Mouse (Mus musculus): ENCODE data around the gene Tmem240.
"Not testable (repeated sequence)": the region's sequence is repeated elsewhere in the genome, so short reads cannot be mapped to it uniquely, and the experiment has no call there.

Tmem240 gene

GRCm38 (mm10) chr4:155734350-155734941 is at the start of gene Tmem240:
Gene Tmem240 (plus strand): TSS chr4:155734800.
- peak; percentile 93 for DNase-seq

DNA sequence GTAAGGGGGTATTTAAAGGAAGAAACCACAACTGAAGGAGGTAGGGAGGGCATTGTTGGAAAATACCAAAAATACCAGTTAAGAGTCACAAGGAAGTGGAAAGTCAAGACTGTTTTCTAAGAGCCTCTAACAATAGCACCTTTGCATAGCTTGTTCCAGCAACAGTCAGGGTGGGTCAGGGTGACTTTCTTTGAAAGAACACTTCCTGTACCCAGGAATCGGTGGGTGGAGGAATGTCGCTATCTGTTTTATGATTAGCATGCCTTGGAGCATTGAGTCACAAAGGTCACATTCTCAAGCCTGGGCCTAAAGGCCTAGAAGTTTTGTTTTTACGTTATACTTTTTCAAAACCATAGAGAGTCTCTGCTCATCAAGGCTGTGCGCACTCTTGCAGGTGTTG is 46.8 kb upstream of the Tmem240 start:
- not testable (repeated sequence) for DNase-seq

DNA sequence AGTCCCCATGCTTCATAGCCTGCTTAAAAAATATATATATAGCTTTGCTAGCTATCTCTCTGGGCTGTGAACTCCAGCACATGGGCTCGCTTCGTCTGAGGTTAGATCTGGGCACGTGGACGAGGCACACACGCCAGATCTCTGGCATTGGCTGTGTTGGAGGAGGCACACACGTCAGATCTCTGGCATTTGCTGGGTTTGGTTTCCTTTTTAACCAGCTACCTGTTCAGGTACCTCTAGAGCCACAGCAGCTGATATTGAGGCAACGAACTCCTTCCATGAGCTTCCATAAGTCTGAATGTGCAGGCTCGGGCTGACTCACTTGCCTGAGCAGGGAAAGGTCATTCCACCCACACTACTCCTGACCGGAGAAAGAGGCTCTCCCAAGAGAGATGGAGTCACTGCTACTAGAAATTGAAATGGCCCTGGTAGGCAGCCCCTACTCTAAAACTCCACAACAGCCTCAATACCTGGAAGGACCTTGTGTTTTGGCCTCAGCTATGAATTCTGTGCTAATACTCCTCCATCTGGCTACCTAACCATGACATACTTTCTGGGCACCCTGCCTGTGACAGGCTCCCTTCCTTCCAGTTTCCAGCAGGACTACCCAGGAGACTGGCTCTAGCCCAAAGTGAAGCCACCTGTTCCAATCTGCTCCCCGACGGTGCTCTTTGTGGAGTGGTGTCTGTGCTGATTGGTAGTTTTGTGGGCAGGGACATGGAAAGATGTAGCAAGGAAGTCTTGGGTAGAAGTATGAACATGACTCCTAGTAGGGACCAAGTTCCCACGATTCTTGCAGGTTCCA is 43.8 kb upstream of the Tmem240 start:
- DNase-seq: peak; percentile 97

GRCm38 (mm10) chr4:155692421-155692820 is 42.2 kb upstream of the Tmem240 start:
- DNase-seq: no peak

DNA sequence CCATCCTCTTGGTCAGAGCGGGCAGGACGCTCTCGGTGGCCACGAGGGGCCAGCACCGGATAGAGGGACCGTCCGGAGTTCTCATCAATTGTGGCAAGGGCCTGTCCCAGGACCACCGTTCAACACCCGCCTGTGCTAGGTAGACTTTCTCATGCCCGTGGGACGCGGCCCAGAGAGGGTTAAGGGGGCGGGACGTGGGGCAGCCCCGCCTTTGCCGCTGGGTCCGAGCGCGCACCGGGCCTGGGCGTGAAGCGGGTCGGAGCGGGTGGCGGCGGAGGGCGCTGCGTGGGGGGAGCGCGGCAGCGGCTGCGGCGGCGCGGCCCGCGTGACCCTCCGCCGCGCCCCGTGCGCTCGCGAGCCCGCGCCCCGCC is 40.5 kb upstream of the Tmem240 start, which contains the start of gene Fndc10:
Fndc10 (plus strand) TSS at position 232 of the 371 bp plus-strand sequence.
- peak; percentile 87 for DNase-seq

DNA sequence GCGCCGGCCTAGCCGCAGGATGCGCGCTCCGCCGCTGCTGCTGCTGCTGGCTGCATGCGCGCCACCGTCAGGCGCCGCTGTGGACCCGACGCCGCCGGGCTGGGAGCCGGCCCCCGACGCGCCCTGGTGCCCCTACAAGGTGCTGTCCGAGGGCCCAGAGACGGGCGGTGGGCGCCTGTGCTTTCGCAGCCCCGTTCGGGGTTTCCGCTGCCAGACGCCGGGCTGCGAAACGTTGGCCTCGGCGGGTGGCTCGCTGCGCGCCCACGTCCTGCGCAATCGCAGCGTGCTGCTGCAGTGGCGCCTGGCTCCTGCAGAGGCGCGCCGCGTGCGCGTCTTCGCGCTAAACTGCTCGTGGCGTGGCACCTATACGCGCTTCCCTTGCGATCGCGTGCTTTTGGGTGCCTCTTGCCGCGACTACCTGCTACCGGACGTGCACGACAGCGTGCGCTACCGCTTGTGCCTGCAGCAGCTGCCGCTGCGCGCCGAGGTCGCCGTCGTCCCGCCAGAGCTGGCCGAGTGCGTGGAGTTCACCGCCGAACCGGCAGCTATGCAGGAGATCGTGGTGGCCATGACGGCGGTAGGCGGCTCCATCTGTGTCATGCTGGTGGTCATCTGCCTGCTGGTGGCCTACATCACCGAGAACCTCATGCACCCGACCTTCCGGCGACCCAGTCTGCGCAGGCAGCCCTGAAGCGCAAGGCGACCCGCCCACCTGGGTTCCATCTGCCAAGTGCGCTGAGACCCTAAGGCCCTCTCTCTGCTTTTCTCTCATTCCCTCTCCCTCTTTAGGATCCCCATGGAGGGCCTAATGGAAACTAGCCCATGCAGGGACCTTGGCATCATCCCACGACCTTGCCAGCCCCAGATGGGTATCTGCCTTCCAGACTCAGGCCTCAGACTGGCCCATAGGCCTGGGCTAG is 39.9 kb upstream of the Tmem240 start:
- DNase-seq: peak; percentile 74

GRCm38 (mm10) chr4:155695531-155696062 is 39.0 kb upstream of the Tmem240 start:
- DNase-seq: no peak

GRCm38 (mm10) chr4:155696261-155697255 is 38.0 kb upstream of the Tmem240 start:
- DNase-seq: peak; percentile 44

DNA sequence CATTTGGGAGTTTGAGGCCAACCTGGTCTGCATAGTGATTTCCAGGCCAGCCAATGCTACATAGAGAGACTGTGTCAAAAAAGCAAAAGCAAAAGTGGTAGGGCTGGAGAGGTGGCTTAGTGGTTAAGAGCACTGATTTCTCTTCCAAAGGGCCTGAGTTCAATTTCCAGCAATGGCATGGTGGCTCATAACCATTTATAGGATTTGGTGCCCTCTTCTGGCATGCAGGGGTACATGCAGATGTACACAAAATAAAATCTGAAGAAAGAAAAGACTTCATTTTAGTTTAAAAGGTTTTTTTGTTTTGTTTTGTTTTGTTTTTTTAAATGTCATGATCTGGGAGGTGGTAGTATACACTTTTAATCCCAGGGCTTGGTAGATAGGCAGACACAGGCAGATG is 34.2 kb upstream of the Tmem240 start:
- no peak for DNase-seq

DNA sequence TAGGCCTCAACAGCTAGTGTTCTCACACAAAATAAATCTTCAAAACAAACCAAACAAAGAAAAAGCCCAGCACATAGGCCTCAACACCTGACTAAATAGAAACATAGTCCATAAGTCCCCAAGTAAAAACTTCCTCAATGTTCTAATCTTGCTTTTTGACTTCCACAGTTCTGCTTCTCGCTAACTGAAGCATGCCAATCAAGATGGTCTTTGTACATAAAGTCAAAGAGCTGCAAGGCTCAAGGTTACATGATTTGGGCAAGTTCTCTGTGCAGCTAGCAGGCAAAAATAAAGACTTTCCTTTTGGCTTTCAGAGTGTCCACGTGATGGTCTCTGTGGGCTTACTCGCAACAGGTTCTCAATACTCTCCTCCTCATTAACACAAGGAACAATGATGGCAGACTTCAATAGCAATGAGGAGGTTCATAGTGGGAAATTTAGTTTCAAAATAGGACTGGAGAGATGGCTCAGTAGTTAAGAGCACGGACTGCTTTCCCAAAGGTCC is 31.1 kb upstream of the Tmem240 start:
- DNase-seq: no peak

DNA sequence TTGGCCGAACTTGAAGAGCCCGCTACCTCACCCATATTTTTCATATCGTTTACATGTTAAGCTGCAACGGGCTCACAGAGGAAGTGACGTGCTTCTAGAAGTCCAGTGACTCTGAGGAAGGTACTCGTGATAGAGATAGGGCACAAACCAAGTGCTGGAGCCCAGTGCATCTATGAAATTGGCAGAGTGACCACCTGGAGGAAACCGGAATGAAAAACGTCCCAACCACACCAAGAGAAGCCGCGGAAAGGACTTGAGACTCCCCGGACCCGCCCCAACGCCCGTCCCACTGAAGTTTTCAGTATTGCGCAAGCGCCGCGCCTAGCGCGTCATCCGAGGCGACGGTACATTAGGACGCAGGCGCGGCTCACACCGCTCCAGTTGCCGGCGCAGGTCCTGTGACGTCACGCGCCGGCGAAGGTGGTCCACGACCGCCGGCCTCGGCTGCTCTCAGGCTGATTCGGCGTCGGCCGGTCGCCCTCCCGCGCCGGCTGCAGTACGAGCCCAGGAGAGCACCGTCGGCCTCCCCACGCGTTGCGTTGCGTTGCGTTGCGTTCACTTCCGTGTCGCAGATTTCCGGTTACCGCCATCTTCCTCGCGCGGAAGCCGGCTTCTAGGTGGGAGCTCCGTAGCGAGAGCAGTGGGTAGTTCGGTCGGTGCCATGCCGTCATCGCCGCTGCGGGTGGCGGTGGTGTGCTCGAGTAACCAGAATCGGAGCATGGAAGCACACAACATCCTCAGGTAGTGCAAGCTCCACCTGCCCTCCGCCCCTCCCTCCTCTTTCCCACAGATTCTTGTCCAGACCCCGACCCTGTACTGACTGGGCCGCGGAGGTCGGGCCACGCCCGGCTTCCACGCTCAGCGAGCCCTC is 29.6 kb upstream of the Tmem240 start, which contains the start of gene Ssu72:
Ssu72 (plus strand) TSS at position 80 of the 871 bp plus-strand sequence.
- peak; percentile 92 for DNase-seq

DNA sequence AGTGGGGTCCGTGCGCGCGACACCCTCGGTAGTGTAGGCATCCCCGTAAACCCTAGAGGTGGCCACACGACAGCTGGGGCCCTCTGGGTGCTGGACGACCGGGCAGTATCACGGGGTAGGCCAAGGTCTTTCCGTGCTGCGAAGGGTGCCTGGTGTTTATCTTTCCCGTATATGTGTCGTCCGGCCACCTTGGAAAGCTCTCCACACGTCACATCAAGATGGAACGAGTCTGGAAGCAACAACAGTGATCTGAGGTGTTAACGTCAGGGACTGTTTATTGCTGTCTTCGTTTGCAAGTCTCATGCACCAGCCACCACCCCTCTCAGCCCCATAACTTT is 29.0 kb upstream of the Tmem240 start:
- DNase-seq: no peak

- DNase-seq: no peak
These were observed 26.0 kb upstream of the Tmem240 start for GRCm38 (mm10) chr4:155708582-155708981.

- DNase-seq: no peak
These were observed 25.6 kb upstream of the Tmem240 start for GRCm38 (mm10) chr4:155708988-155709387.

DNA sequence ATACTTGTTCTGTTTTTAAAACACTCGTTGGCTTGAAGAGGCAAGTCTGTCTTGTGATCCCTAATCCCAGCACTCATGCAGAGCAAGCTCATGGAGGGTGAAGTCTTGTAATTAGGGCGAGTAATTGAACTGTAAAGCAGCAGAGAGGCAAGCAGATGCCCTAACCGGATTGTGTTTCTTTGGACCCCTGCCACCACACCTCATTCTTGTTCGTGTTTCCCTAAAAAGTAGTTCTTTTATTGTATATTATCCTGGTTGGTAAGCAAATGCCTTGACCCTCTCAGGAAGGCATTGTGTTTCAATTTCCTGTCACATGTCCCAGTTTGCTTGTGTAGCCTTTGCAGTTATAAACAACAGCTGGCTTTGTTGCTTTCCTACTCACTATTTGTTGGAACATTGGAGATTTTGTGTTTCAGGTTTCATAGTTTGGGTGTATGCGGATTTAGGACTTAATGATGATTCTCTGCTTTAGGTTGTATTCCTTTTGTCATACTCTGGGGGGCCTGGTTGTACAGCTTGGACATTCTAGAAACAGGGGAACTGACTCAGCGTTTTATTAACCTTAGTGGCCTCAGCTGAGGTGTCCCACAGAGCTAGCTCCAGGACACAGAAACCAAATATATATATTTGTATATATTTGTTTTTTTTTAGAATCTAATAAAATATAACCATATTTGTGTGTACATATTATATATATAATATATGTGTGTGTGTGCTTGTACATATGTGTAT is 23.9 kb upstream of the Tmem240 start:
- DNase-seq: peak; percentile 62

GRCm38 (mm10) chr4:155721668-155722083 is 12.9 kb upstream of the Tmem240 start:
- no peak for DNase-seq

DNA sequence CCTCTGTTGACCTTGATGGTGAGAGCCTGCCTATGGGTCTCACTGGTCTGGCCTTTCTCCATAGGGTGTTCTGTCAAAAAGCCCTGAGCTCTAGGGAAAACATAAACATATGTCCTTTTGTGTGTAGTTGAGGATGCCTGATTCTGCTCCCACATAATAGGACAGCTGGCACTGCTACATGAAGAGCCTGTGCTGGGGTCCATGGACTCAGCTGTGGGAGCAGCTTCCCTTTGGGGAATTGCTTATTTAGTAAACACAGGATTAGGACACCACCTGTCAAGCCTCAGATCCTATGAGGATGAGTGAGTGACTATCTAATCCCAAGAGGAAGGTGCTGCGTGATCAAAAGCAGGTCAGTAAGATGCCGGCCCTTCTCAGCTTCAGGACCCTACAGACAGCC is 6.6 kb upstream of the Tmem240 start:
- DNase-seq: no peak

DNA sequence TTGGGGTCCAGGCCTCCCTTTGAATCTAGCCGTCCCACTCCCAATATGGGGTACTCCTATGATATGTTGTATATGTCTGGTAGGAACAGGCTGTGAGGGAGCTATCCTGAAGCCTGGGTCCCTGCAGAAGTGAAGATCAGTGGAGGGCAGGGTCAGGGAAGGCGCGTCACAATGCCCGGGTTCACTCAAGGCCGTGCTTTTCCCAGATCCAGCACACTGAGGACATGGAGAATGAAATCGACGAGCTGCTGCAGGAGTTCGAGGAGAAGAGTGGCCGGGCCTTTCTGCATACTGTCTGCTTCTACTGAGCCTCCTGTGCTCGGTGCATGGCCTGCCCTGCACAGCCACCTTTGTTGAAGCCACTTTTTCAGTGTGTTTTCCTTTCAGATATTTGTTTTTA is 1.3 kb upstream of the Tmem240 start:
- no peak for DNase-seq

DNA sequence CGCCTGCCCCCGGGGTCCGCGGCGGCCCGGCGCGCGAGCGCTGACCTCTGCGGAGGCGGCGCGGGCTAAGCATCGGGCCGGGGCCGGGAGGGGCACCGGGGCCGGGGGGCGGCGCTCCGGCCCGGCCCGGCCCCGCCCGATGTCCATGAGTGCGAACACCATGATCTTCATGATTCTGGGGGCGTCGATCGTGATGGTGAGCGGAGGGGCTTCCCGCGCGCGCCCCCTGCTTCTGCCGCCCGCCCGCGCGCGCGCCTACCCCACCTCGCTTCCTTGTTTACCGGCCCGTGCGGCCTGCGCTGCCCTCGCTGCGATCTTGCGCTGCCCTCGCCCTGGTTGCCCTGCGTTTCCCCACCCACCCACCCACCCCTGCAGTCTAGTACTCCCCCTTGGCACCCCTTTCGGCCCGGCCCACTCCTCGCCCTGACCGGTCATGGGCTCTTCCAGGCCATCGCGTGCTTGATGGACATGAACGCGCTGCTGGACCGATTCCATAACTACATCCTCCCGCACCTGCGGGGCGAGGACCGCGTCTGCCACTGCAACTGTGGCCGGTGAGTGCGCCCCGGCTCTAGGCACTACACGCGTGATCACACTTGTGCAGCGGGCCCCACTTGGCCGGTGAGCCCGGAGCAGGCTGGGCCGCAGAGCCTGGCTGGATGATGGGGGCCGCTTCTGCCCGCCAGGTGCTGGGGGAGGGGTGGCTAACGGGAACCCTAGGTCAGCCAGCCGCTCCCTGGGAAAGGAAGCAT is 527 bp downstream of the Tmem240 start:
- peak; percentile 78 for DNase-seq

Measured in cerebellum, adult 11 months (tissue).